Mouse (Mus musculus) lung, embryonic 14.5 days (tissue): ENCODE results near the gene Plekhh2. TPM values are rescaled to one million over a fixed set of nuclear protein-coding genes. Genes with fewer than 3 reads are reported as not detected.

Experiments
- ATAC-seq: fragments of 200-750 bp; cut with Nextera tagmentation; 2 replicates; pipeline ENCODE4 v1.8.0; 2017; ENCODE audit warnings: mild to moderate bottlenecking, moderate TSS enrichment, moderate library complexity; ENCODE audit not compliant: insufficient read depth
- DNase-seq: peaks from one replicate; pipeline ENCODE4 v3.0.0-alpha.2; 2015
- H3K27ac ChIP-seq: fragments of 300-500 bp; sonication (generic); 2 replicates; pipeline ENCODE4 v1.5.1; 2014; ENCODE audit warnings: low read depth, mild to moderate bottlenecking, moderate library complexity
- H3K27me3 ChIP-seq: fragments of 300-500 bp; sonication (generic); 2 replicates; pipeline ENCODE4 v1.6.1; 2014; ENCODE audit warnings: low read length, control low read depth; ENCODE audit not compliant: insufficient read depth
- H3K36me3 ChIP-seq: fragments of 300-500 bp; sonication (generic); 2 replicates; pipeline ENCODE4 v1.6.1; 2014; ENCODE audit warnings: control low read depth; ENCODE audit not compliant: insufficient read depth
- H3K4me1 ChIP-seq: fragments of 300-500 bp; sonication (generic); 2 replicates; pipeline ENCODE4 v1.6.1; 2014; ENCODE audit warnings: antibody characterized with exemption, control low read depth; ENCODE audit not compliant: insufficient read depth
- H3K4me2 ChIP-seq: fragments of 300-500 bp; sonication (generic); 2 replicates; pipeline ENCODE4 v1.6.1; 2014; ENCODE audit warnings: mild to moderate bottlenecking
- H3K4me3 ChIP-seq: fragments of 300-500 bp; sonication (generic); 2 replicates; pipeline ENCODE4 v1.5.1; 2014; ENCODE audit warnings: low read depth, low read length
- H3K9ac ChIP-seq: fragments of 300-500 bp; sonication (generic); 2 replicates; pipeline ENCODE4 v1.6.1; 2014
- H3K9me3 ChIP-seq: fragments of 300-500 bp; sonication (generic); 2 replicates; pipeline ENCODE4 v1.6.1; 2016; ENCODE audit warnings: low read depth, low read length, control low read depth
- CTCF ChIP-seq: IDR thresholded peaks from 2 replicates; pipeline ENCODE4 v1.5.1; 2016; ENCODE audit warnings: antibody characterized with exemption, low read depth
- WGBS: fragments of 180-500 bp; shearing (Covaris S2); extraction: QIAGEN DNeasy Blood & Tissue Kit; methylation state at CpG from one replicate; pipeline ENCODE4 v1.1.7; 2014; 5-methylcytosine and 5-hydroxymethylcytosine counted together
- polyA plus RNA-seq: library from polyadenylated mRNA; unstranded; fragments of >200 nt; fragmentation: Nextera tagmentation; extraction: Ambion mirVana; gene quantifications from 2 replicates; pipeline ENCODE4 v1.2.1, GENCODE M21; 2014

Plekhh2 gene
- polyA plus RNA-seq: 11.1 and 13.0 TPM in 2 replicates

- Histone ChIP-seq H3K9me3 (no peaks in the 10 kb centered on the region), H3K27ac (peak within 1 kb of the TSS; percentile 77), H3K4me1 (peaks cover 15% of the 10 kb centered on the region; the same call in 1 of the 2 replicates), H3K27me3 (no peaks in the 10 kb centered on the region), H3K9ac (peak within 1 kb of the TSS; percentile 87), H3K36me3 (no peaks in the 10 kb centered on the region), H3K4me3 (peak within 1 kb of the TSS; percentile 84), H3K4me2 (peak within 1 kb of the TSS; percentile 64)
- TF ChIP-seq CTCF: peak; percentile 40
- WGBS: under 1% methylated on average over 75 of the region's 79 CpGs
- peak; percentile 85 for ATAC-seq
- DNase-seq: peak; percentile 92
Observed at GRCm38 (mm10) chr17:84511682-84512515, at the start of gene Plekhh2. TSS of gene Plekhh2 (plus strand) at chr17:84511895.

GRCm38 (mm10) chr17:84465753-84466608 lies 45.7 kb upstream of the Plekhh2 start, which contains the start of gene Thada:
TSS of gene Thada (minus strand) at chr17:84466205.
- DNase-seq: peak; percentile 100
- Histone ChIP-seq H3K27ac (peak within 1 kb of the TSS; percentile 75), H3K4me1 (peaks cover 7% of the 10 kb centered on the region; the same call in 1 of the 2 replicates), H3K9me3 (no peaks in the 10 kb centered on the region), H3K9ac (peak within 1 kb of the TSS; percentile 74), H3K27me3 (no peaks in the 10 kb centered on the region), H3K36me3 (0 out of 2 replicates have a peak, but pooled peaks cover 5% of the 10 kb centered on the region), H3K4me2 (peak within 1 kb of the TSS; percentile 93), H3K4me3 (peak within 1 kb of the TSS; percentile 85)
- 0 out of 2 replicates have a peak, but pooled peaks have one; percentile 20 for TF ChIP-seq CTCF
- ATAC-seq: peak; percentile 98
- WGBS: under 1% methylated on average over 67 of the region's 67 CpGs

DNA sequence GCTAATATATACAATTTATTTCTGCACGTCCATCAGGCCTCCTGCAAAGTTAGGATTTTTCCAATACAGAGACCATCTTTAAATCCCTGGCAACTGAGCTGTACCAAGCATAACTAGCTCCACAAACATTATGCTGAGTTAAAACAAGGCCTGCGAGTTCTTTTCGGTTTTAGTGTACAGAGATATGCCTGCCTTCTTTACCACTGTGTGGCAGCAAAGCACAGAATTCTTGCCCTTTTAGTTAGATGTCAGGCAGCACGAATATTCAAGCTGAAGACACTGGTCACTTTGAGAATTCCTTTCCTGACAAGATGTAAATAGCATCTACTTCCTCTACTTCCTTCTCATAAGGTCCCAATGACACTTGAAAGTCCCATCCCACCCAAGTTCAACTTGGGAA lies 37.4 kb upstream of the Plekhh2 start:
- TF ChIP-seq CTCF: peak; percentile 65
- Histone ChIP-seq H3K4me2 (no peak overlapping the region), H3K9ac (no peak overlapping the region), H3K27ac (no peak overlapping the region), H3K27me3 (no peaks in the 10 kb centered on the region), H3K4me3 (no peak overlapping the region), H3K4me1 (no peaks in the 10 kb centered on the region), H3K9me3 (no peaks in the 10 kb centered on the region), H3K36me3 (no peaks in the 10 kb centered on the region)
- 37% methylated on average over 4 of the region's 4 CpGs for WGBS
- ATAC-seq: 0 out of 2 replicates have a peak, but pooled peaks have one; percentile 44
- DNase-seq: peak; percentile 83

- no peak for TF ChIP-seq CTCF
- ATAC-seq: no peak
Observed at GRCm38 (mm10) chr17:84477176-84477575, 34.5 kb upstream of the Plekhh2 start.

GRCm38 (mm10) chr17:84478276-84478675 lies 33.4 kb upstream of the Plekhh2 start:
- ATAC-seq: no peak
- Histone ChIP-seq H3K4me2 (no peak overlapping the region), H3K36me3 (no peaks in the 10 kb centered on the region), H3K4me1 (no peaks in the 10 kb centered on the region), H3K4me3 (no peak overlapping the region), H3K9ac (no peak overlapping the region), H3K27me3 (no peaks in the 10 kb centered on the region), H3K27ac (no peak overlapping the region), H3K9me3 (no peaks in the 10 kb centered on the region)
- WGBS: 77% methylated on average over 4 of the region's 4 CpGs
- DNase-seq: no peak
- no peak for TF ChIP-seq CTCF

More at GRCm38 (mm10) chr17:84477176-84477575, 34.5 kb upstream of the Plekhh2 start:
- 81% methylated on average over 5 of the region's 5 CpGs for WGBS
- Histone ChIP-seq H3K9me3 (no peaks in the 10 kb centered on the region), H3K4me2 (no peak overlapping the region), H3K9ac (no peak overlapping the region), H3K4me3 (no peak overlapping the region), H3K4me1 (no peaks in the 10 kb centered on the region), H3K36me3 (no peaks in the 10 kb centered on the region), H3K27ac (no peak overlapping the region), H3K27me3 (no peaks in the 10 kb centered on the region)
- no peak for DNase-seq

DNA sequence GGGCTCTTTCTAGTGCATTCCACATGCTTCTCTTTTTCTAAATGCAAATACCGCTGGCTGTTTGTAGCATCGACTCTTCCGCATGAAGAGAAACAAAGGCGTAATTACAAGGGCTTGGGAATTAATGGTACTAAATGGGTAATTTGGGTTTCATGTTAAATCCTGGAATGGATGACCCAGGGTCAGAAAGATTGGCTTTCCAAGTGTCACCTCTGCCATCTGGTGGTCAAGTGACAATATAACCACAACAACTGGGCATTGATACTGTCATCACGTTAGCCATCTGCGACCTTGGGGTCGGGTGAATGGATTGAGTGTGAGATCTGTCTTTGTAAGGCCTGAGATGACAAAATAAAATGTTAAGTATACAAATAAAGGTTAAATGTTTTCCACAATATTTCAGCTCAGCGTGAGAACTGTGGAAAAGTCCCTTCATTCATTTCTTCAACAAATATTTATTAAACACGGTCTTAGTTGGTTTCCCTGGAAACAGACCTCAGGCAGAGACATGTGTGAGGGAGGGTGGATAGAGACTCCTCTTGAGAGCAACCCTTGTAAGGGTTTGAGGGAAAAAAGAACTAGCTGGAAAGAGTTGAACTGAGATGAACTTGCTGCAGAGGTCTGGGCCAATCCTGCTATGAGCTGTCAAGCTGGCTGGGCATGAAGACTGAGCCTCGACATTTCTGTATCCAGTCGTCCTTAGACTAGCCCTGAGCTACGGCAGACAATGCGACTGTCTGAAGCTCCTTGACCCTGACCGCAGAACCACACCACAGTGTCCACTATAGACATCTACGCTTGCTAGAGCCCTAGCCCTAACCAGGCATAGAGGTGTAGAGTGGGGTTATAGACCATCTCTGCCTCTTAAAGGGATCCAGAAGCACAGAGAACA lies 31.0 kb upstream of the Plekhh2 start:
- H3K4me2 ChIP-seq: no peak overlapping the region
- H3K9ac ChIP-seq: no peak overlapping the region
- peak; percentile 72 for TF ChIP-seq CTCF
- ATAC-seq: no peak
- no peak overlapping the region for H3K4me3 ChIP-seq
- WGBS: 50% methylated on average over 15 of the region's 15 CpGs
- no peaks in the 10 kb centered on the region for H3K27me3 ChIP-seq
- no peak overlapping the region; the same call in 1 of the 2 replicates for H3K27ac ChIP-seq
- no peaks in the 10 kb centered on the region for H3K36me3 ChIP-seq
- peak; percentile 65 for DNase-seq
- no peaks in the 10 kb centered on the region for H3K9me3 ChIP-seq
- no peaks in the 10 kb centered on the region for H3K4me1 ChIP-seq
